In the genomic region with DNA sequence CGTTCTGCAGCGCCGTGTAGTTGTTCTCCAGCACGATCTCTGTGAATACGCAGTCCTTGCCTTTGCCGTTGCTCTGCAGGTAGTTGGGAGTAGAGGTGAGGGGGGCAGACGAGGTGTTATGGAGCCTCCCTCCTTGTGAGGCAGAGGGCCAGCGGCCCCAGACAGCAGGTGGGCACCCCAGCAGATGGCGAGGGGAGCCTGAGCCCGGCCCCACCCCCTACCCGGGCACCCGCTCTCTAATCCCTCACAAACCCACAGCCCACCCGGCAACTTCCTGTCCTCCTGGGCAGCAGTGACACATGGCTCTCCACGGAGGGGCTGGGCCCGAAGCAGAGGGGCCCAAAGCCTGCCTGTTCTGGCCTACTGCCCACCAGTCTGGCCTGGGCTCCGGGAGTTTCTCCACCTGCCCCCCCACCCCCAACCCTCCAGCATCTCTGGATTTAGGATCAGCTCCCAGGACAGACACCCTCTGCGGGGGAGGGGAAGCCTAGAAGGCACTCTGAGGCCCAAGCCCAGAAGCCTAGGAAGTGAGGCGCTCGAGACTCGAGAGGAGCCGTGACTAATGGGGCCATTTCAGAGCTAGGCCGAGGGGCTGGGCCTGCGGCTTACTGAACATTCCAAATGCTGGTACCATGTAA, we compare ENCODE assay signal across 8 mouse cellular contexts. TPM values are rescaled to one million over a fixed set of nuclear protein-coding genes. Genes with fewer than 3 reads are reported as not detected.
DNase-seq lines count a peak whose midpoint lies in the region; ATAC-seq and TF ChIP-seq lines count a peak whose summit lies in the region.

No protein-coding gene starts in this region.

- 27% methylated on average over 23 of the region's 23 CpGs for WGBS in thymus, adult 2 months
- 21% methylated on average over 23 of the region's 23 CpGs for WGBS in liver, embryonic 15.5 days (ENCODE audit: insufficient replicate concordance)

- no peak overlapping the region for H3K27ac ChIP-seq in thymus, adult 2 months (ENCODE audit: control insufficient read depth, insufficient read depth, low read length)
- no peak overlapping the region for H3K27ac ChIP-seq in liver, embryonic 15.5 days (replicated peaks)

- H3K4me2 ChIP-seq in liver, embryonic 15.5 days = peak overlapping the region; percentile 35

- H3K4me3 ChIP-seq in thymus, adult 2 months (ENCODE audit: control insufficient read depth, insufficient read depth, low read length) = 0 out of 2 replicates have a peak overlapping the region, but pooled peaks have one; percentile 0
- H3K4me3 ChIP-seq in liver, embryonic 15.5 days (replicated peaks) = 0 out of 2 replicates have a peak overlapping the region, but pooled peaks have one; percentile 5

- peaks cover 28% of the 10 kb centered on the region for H3K4me1 ChIP-seq in thymus, adult 2 months (replicated peaks; ENCODE audit: control insufficient read depth, insufficient read depth, low read length)
- peaks cover 18% of the 10 kb centered on the region for H3K4me1 ChIP-seq in liver, embryonic 15.5 days (replicated peaks)

- H3K36me3 ChIP-seq in thymus, adult 2 months (ENCODE audit: control insufficient read depth, insufficient read depth, low read length) = no peaks in the 10 kb centered on the region
- H3K36me3 ChIP-seq in liver, embryonic 15.5 days (replicated peaks) = no peaks in the 10 kb centered on the region

- no peak for ATAC-seq in liver, embryonic 15.5 days (ENCODE audit: insufficient read depth)

- DNase-seq in cerebellum, postnatal 14 days = peak; percentile 42 to 55
- DNase-seq in cerebellum, postnatal 25 days = no peak
- DNase-seq in thymus, adult 2 months = no peak
- DNase-seq in thymus, postnatal 10 days (ENCODE audit: low spot score in 2 of 2) = no peak
- peak; percentile 32 for DNase-seq in thymus, postnatal 25 days
- DNase-seq in cerebellum, adult 9-10 months = no peak
- no peak for DNase-seq in kidney, postnatal 25 days

- H3K9me3 ChIP-seq in liver, embryonic 15.5 days (replicated peaks) = no peaks in the 10 kb centered on the region

- peaks cover 9% of the 10 kb centered on the region for H3K27me3 ChIP-seq in thymus, adult 2 months (ENCODE audit: control insufficient read depth, insufficient read depth, low read length)
- peaks cover 100% of the 10 kb centered on the region for H3K27me3 ChIP-seq in liver, embryonic 15.5 days

- no peak overlapping the region for H3K9ac ChIP-seq in liver, embryonic 15.5 days

- no peak for TF ChIP-seq CTCF in thymus, adult 2 months (IDR thresholded peaks at IDR 0.05; ENCODE audit: borderline replicate concordance, control insufficient read depth, extremely low read depth, insufficient read depth, low read length, poor library complexity)

- TF ChIP-seq POLR2A in thymus, adult 2 months (IDR thresholded peaks at IDR 0.05; ENCODE audit: control insufficient read depth, extremely low read depth, insufficient read depth, low read length, poor library complexity) = no peak

RNA-seq across cellular contexts. Expression of gene Fgf8, which starts 5.4 kb away (rescaled TPM):
- polyA plus RNA-seq in thymus, adult 2 months (2012; rRNA removed) = 0.26 and 0.33 TPM in 2 replicates
- not detected in 2 replicates for polyA plus RNA-seq in liver, embryonic 15.5 days (2015; fragmentation: Nextera tagmentation; extraction: Ambion mirVana)

RNA-seq across cellular contexts. Expression of gene Npm3, which starts 12.1 kb away (rescaled TPM):
- 146 and 167 TPM in 2 replicates for polyA plus RNA-seq in thymus, adult 2 months (2012; rRNA removed)
- 5.8 and 6.4 TPM in 2 replicates for polyA plus RNA-seq in liver, embryonic 15.5 days (2015; fragmentation: Nextera tagmentation; extraction: Ambion mirVana)

RNA-seq across cellular contexts. Expression of gene Mgea5, which starts 46.3 kb away (rescaled TPM):
- 71.2 and 74.2 TPM in 2 replicates for polyA plus RNA-seq in thymus, adult 2 months (2012; rRNA removed)
- 16.9 and 20.2 TPM in 2 replicates for polyA plus RNA-seq in liver, embryonic 15.5 days (2015; fragmentation: Nextera tagmentation; extraction: Ambion mirVana)

Comparison
In these comparisons a context has a peak if more than half of its experiments do, and no peak if none do; other contexts are left out.
1. DNase-seq: peak in cerebellum, postnatal 14 days (2 of 2) and thymus, postnatal 25 days (single experiment); none in cerebellum, postnatal 25 days (0 of 2), thymus, adult 2 months (single experiment), thymus, postnatal 10 days (0 of 2), cerebellum, adult 9-10 months (single experiment) and kidney, postnatal 25 days (0 of 2).
2. RNA of gene Npm3, which starts 12.1 kb away (polyA plus RNA-seq): 146 to 167 TPM in thymus, adult 2 months; 5.8 to 6.4 TPM in liver, embryonic 15.5 days; every median in the first group is over 10 times any median in the second.